17 mouse cellular contexts compared by ENCODE assay signal in genomic region chr16:43360838-43361480, GRCm38 (mm10).
A peak's percentile ranks its signal among the peaks of the same experiment; 100 is the strongest.
DNase-seq lines count a peak whose midpoint lies in the region; ATAC-seq and TF ChIP-seq lines count a peak whose summit lies in the region.
"Had no signal": no experiment of that assay in that cellular context is flagged by ENCODE, and none has a peak within 500 bp of the region (broad histone marks: within the 10 kb centered on the region; RNA-seq: fewer than 3 reads in every experiment).

No protein-coding gene starts in this region.

- no peak for TF ChIP-seq POLR2A in kidney, adult 2 months (IDR thresholded peaks at IDR 0.05; ENCODE audit: low read depth, low read length)

- DNase-seq in forebrain, embryonic 10.5 days (ENCODE audit: extremely low spot score, low spot score): no peak
- peak; percentile 54 for DNase-seq in Patski (ENCODE audit: low read depth, low spot score)
- peak; percentile 82 for DNase-seq in kidney, adult 2 months
- peak; percentile 49 to 71 for DNase-seq in kidney, postnatal 36 days
- DNase-seq in urinary bladder, postnatal 14 days (ENCODE audit: low spot score): no peak
- no peak for DNase-seq in cerebellum, adult 9-10 months
- DNase-seq: cerebellum, adult 18-20 months; left cerebral cortex, postnatal 4 days; thymus, adult 2 months had no signal

- CTCF ChIA-PET in Patski (lab: Charles Lee): interaction anchor here (0.9 to 2.4 kb wide), 4 partner anchors 13 to 447 kb away, joined by 4 to 6 read pairs (median 5); no protein-coding TSS in a partner anchor

- no peaks in the 10 kb centered on the region for H3K36me3 ChIP-seq in forebrain, embryonic 10.5 days (replicated peaks)
- no peaks in the 10 kb centered on the region for H3K36me3 ChIP-seq in forebrain, embryonic 15.5 days
- H3K36me3 ChIP-seq in kidney, adult 2 months (ENCODE audit: control insufficient read depth, insufficient read depth, low read length): no peaks in the 10 kb centered on the region; the same call in 1 of the 2 replicates
- H3K36me3 ChIP-seq in liver, embryonic 12.5 days: no peaks in the 10 kb centered on the region
- H3K36me3 ChIP-seq: embryonic facial prominence, embryonic 13.5 days; heart, embryonic 15.5 days; hindbrain, embryonic 12.5 days; liver, embryonic 15.5 days; neural tube, embryonic 13.5 days had no signal

- in situ Hi-C loops in Patski (cut with MboI; ENCODE audit: low pct_unique_long_range_greater_than_20kb): loop anchor here (25.0 kb wide), 1 partner anchor 449 kb away; no protein-coding TSS in a partner anchor

- WGBS in forebrain, embryonic 10.5 days: 90% methylated on average over 7 of the region's 7 CpGs
- WGBS in forebrain, embryonic 15.5 days: 86% methylated on average over 7 of the region's 7 CpGs
- WGBS in kidney, adult 2 months: 31% methylated on average over 7 of the region's 7 CpGs
- 75% methylated on average over 7 of the region's 7 CpGs for WGBS in liver, embryonic 12.5 days (ENCODE audit: insufficient replicate concordance)

- peak; percentile 13 for TF ChIP-seq CTCF in Patski (IDR thresholded peaks at IDR 0.05)
- TF ChIP-seq CTCF in kidney, adult 2 months (conservative IDR thresholded peaks at IDR 0.05; ENCODE audit: insufficient read depth, insufficient read length, low read depth, low read length): no peak

- H3K4me1 ChIP-seq in forebrain, embryonic 10.5 days: peaks cover 21% of the 10 kb centered on the region
- H3K4me1 ChIP-seq in forebrain, embryonic 15.5 days: no peaks in the 10 kb centered on the region; the same call in 1 of the 2 replicates
- H3K4me1 ChIP-seq in kidney, adult 2 months (ENCODE audit: control insufficient read depth, insufficient read depth, low read length): peaks cover 33% of the 10 kb centered on the region
- peaks cover 4% of the 10 kb centered on the region; the same call in 1 of the 2 replicates for H3K4me1 ChIP-seq in liver, embryonic 12.5 days
- H3K4me1 ChIP-seq: liver, embryonic 15.5 days had no signal

- ATAC-seq in forebrain, embryonic 15.5 days (replicated peaks): no peak
- peak; percentile 16 for ATAC-seq in Patski
- no peak for ATAC-seq in liver, embryonic 12.5 days
- ATAC-seq: intestine, postnatal 0 days had no signal

- no peaks in the 10 kb centered on the region for H3K27me3 ChIP-seq in forebrain, embryonic 10.5 days (ENCODE audit: poor library complexity, severe bottlenecking)
- H3K27me3 ChIP-seq in forebrain, embryonic 15.5 days: no peaks in the 10 kb centered on the region
- H3K27me3 ChIP-seq in Patski: no peaks in the 10 kb centered on the region
- H3K27me3 ChIP-seq in kidney, adult 2 months (replicated peaks; ENCODE audit: control insufficient read depth, insufficient read depth, low read length): no peaks in the 10 kb centered on the region
- H3K27me3 ChIP-seq in liver, embryonic 12.5 days (replicated peaks): no peaks in the 10 kb centered on the region
- H3K27me3 ChIP-seq: embryonic facial prominence, embryonic 13.5 days; heart, embryonic 15.5 days; hindbrain, embryonic 12.5 days; liver, embryonic 15.5 days; neural tube, embryonic 13.5 days had no signal

- POLR2A ChIA-PET in Patski (lab: Charles Lee): no interaction called here

- no peak overlapping the region for H3K9ac ChIP-seq in forebrain, embryonic 15.5 days (replicated peaks)
- H3K9ac ChIP-seq in liver, embryonic 12.5 days: no peak overlapping the region
- H3K9ac ChIP-seq: embryonic facial prominence, embryonic 13.5 days; heart, embryonic 15.5 days; hindbrain, embryonic 12.5 days; liver, embryonic 15.5 days; neural tube, embryonic 13.5 days had no signal

- no peak overlapping the region for H3K4me3 ChIP-seq in forebrain, embryonic 10.5 days
- H3K4me3 ChIP-seq in forebrain, embryonic 15.5 days: no peak overlapping the region
- no peak overlapping the region for H3K4me3 ChIP-seq in kidney, adult 2 months (ENCODE audit: insufficient read depth, low read depth, low read length)
- H3K4me3 ChIP-seq in liver, embryonic 12.5 days: no peak overlapping the region
- H3K4me3 ChIP-seq: embryonic facial prominence, embryonic 13.5 days; heart, embryonic 15.5 days; hindbrain, embryonic 12.5 days; liver, embryonic 15.5 days; neural tube, embryonic 13.5 days had no signal

- H3K27ac ChIP-seq in forebrain, embryonic 10.5 days: 0 out of 2 replicates have a peak overlapping the region, but pooled peaks have one; percentile 30
- no peak overlapping the region for H3K27ac ChIP-seq in forebrain, embryonic 15.5 days (replicated peaks)
- peak overlapping the region; percentile 21 for H3K27ac ChIP-seq in kidney, adult 2 months (ENCODE audit: insufficient read depth, low read depth, low read length)
- H3K27ac ChIP-seq in liver, embryonic 12.5 days: no peak overlapping the region
- H3K27ac ChIP-seq: embryonic facial prominence, embryonic 13.5 days; heart, embryonic 15.5 days; hindbrain, embryonic 12.5 days; liver, embryonic 15.5 days; neural tube, embryonic 13.5 days had no signal

- no peaks in the 10 kb centered on the region for H3K9me3 ChIP-seq in forebrain, embryonic 10.5 days
- H3K9me3 ChIP-seq in forebrain, embryonic 15.5 days: no peaks in the 10 kb centered on the region
- H3K9me3 ChIP-seq in liver, embryonic 12.5 days (replicated peaks): no peaks in the 10 kb centered on the region
- H3K9me3 ChIP-seq: embryonic facial prominence, embryonic 13.5 days; heart, embryonic 15.5 days; hindbrain, embryonic 12.5 days; liver, embryonic 15.5 days; neural tube, embryonic 13.5 days had no signal

- H3K4me2 ChIP-seq in forebrain, embryonic 15.5 days (replicated peaks): no peak overlapping the region
- no peak overlapping the region for H3K4me2 ChIP-seq in liver, embryonic 12.5 days
- H3K4me2 ChIP-seq: embryonic facial prominence, embryonic 13.5 days; heart, embryonic 15.5 days; hindbrain, embryonic 12.5 days; liver, embryonic 15.5 days; neural tube, embryonic 13.5 days had no signal

Comparison
In these comparisons a context has a peak if more than half of its experiments do, and no peak if none do; other contexts are left out.
1. H3K27ac ChIP-seq: peak in forebrain, embryonic 10.5 days (single experiment) and kidney, adult 2 months (single experiment); none in forebrain, embryonic 15.5 days (single experiment) and liver, embryonic 12.5 days (single experiment).
2. DNase-seq: peak in Patski (single experiment), kidney, adult 2 months (single experiment) and kidney, postnatal 36 days (2 of 2); none in forebrain, embryonic 10.5 days (single experiment), urinary bladder, postnatal 14 days (single experiment) and cerebellum, adult 9-10 months (single experiment).